29 mouse cellular contexts compared by ENCODE assay signal in the genomic region with DNA sequence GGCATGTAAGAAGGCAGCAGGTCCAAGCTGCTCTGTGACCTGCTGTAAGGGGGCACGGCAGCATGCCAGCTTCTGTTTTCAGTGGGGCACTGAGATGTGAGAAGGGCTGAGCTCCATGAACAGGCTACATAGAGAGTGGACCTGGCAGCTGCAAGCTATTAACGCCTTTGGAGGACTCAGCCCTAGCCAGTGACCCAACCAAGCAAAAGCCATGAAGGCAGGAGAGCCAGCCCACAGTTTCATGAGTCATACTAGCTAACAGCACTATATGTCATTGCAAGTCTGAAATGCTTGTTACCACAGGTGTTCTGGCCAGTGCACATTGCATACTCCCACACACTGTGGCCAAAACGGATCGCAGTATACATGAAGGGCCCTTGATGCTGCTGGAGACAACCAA. TPM values are rescaled to one million over a fixed set of nuclear protein-coding genes. Genes with fewer than 3 reads are reported as not detected.
DNase-seq lines count a peak whose midpoint lies in the region; ATAC-seq and TF ChIP-seq lines count a peak whose summit lies in the region.
"Had no signal": no experiment of that assay in that cellular context is flagged by ENCODE, and none has a peak within 500 bp of the region (broad histone marks: within the 10 kb centered on the region; RNA-seq: fewer than 3 reads in every experiment).

No protein-coding gene starts in this region.

- H3K4me1 ChIP-seq in limb, embryonic 10.5 days: peaks cover 47% of the 10 kb centered on the region

- DNase-seq in gastrocnemius, postnatal 10 days: peak; percentile 50
- no peak for DNase-seq in gastrocnemius, adult 8-10 months (ENCODE audit: low spot score in 2 of 2)
- DNase-seq in 416B (ENCODE audit: low read depth): peak; percentile 17
- DNase-seq in Patski (ENCODE audit: low read depth, low spot score): peak; percentile 78
- peak; percentile 32 for DNase-seq in limb, embryonic 10.5 days (ENCODE audit: low spot score)
- DNase-seq in adrenal gland, postnatal 36 days: no peak
- DNase-seq: adrenal gland, postnatal 25 days; B cell, adult 2 months; cerebellum, adult 18-20 months; cerebellum, postnatal 10 days; heart, adult 11 months; kidney, adult 2 months; kidney, postnatal 4 days; liver; lung, embryonic 14.5 days; lung, postnatal 4 days had no signal

- no peaks in the 10 kb centered on the region for H3K9me3 ChIP-seq in limb, embryonic 10.5 days (replicated peaks)
- H3K9me3 ChIP-seq: embryonic facial prominence, embryonic 15.5 days; forebrain, embryonic 15.5 days; heart, embryonic 10.5 days; heart, embryonic 15.5 days; intestine, embryonic 15.5 days; megakaryocyte, embryonic 14.5 days; midbrain, embryonic 12.5 days; stomach, embryonic 15.5 days had no signal

- no peaks in the 10 kb centered on the region for H3K27me3 ChIP-seq in Patski
- no peaks in the 10 kb centered on the region for H3K27me3 ChIP-seq in limb, embryonic 10.5 days (ENCODE audit: low read depth, poor library complexity, severe bottlenecking)
- H3K27me3 ChIP-seq: embryonic facial prominence, embryonic 15.5 days; forebrain, embryonic 15.5 days; heart, embryonic 15.5 days; intestine, embryonic 15.5 days; stomach, embryonic 15.5 days had no signal

- ATAC-seq in Patski: peak; percentile 82
- no peak for ATAC-seq in monocyte, adult 5-6 weeks (replicated peaks; ENCODE audit: insufficient number of reproducible peaks, low FRiP score, low TSS enrichment, poor library complexity, severe bottlenecking)
- ATAC-seq: forebrain, embryonic 15.5 days; hindbrain, postnatal 0 days; intestine, embryonic 15.5 days had no signal

- in situ Hi-C loops in Patski (cut with MboI; ENCODE audit: low pct_unique_long_range_greater_than_20kb): no loop called here

- 84% methylated on average over 4 of the region's 4 CpGs for WGBS in limb, embryonic 10.5 days

- CTCF ChIA-PET in Patski (lab: Charles Lee): no interaction called here

- no peak overlapping the region for H3K4me3 ChIP-seq in limb, embryonic 10.5 days
- H3K4me3 ChIP-seq: embryonic facial prominence, embryonic 15.5 days; forebrain, embryonic 15.5 days; heart, embryonic 10.5 days; heart, embryonic 15.5 days; intestine, embryonic 15.5 days; megakaryocyte, embryonic 14.5 days; midbrain, embryonic 12.5 days; stomach, embryonic 15.5 days had no signal

- peak overlapping the region; percentile 10; the same call in 1 of the 2 replicates for H3K27ac ChIP-seq in limb, embryonic 10.5 days
- H3K27ac ChIP-seq: embryonic facial prominence, embryonic 15.5 days; forebrain, embryonic 15.5 days; heart, embryonic 15.5 days; hindbrain, postnatal 0 days; intestine, embryonic 15.5 days; kidney, postnatal 0 days; liver, embryonic 14.5 days; midbrain, embryonic 12.5 days; stomach, embryonic 15.5 days had no signal

- no peak for TF ChIP-seq CTCF in Patski (IDR thresholded peaks at IDR 0.05)

- no peaks in the 10 kb centered on the region for H3K36me3 ChIP-seq in limb, embryonic 10.5 days
- H3K36me3 ChIP-seq: embryonic facial prominence, embryonic 15.5 days; forebrain, embryonic 15.5 days; heart, embryonic 10.5 days; heart, embryonic 15.5 days; intestine, embryonic 15.5 days; midbrain, embryonic 12.5 days; stomach, embryonic 15.5 days had no signal

- POLR2A ChIA-PET in Patski (lab: Charles Lee): interaction anchor here (1.2 kb wide), 1 partner anchor 11 kb away, joined by 3 read pairs; no protein-coding TSS in a partner anchor

RNA-seq across cellular contexts. Expression of a gene that starts 41.3 kb away (rescaled TPM):
- 10 to 100 TPM; 15.6 to 16.0 TPM for total RNA-seq in gastrocnemius, postnatal 10 days (2021)
- total RNA-seq in gastrocnemius, adult 8-10 months (2022): 1 to 10 TPM in 3 of 4 experiments, under 1 TPM in 1; 0.92 to 2.3 (median 1.2) TPM
- polyA plus RNA-seq in Patski (2021): 9.9 TPM
- polyA plus RNA-seq in limb, embryonic 10.5 days (2016; fragmentation: Nextera tagmentation; extraction: Ambion mirVana): 6.1 and 8.3 TPM in 2 replicates
- total RNA-seq in monocyte, adult 5-6 weeks (2017): 0.85 to 4.7 TPM (median 1.4 TPM) in 3 replicates
- total RNA-seq in adrenal gland, postnatal 36 days (2021): 10 to 100 TPM; 13.9 to 24.5 TPM
- total RNA-seq: common myeloid progenitor, adult 5-6 weeks had no signal

Comparison
In these comparisons a context has a peak if more than half of its experiments do, and no peak if none do; other contexts are left out.
1. DNase-seq: peak in gastrocnemius, postnatal 10 days (single experiment), 416B (single experiment), Patski (single experiment) and limb, embryonic 10.5 days (single experiment); none in gastrocnemius, adult 8-10 months (0 of 2) and adrenal gland, postnatal 36 days (0 of 2).